In genomic region chr4:134227194-134227593, GRCm38 (mm10) we compare ENCODE assay signal across 24 mouse cellular contexts. TPM values are rescaled to one million over a fixed set of nuclear protein-coding genes. Genes with fewer than 3 reads are reported as not detected.
DNase-seq lines count a peak whose midpoint lies in the region; ATAC-seq and TF ChIP-seq lines count a peak whose summit lies in the region.
"Had no signal": no experiment of that assay in that cellular context is flagged by ENCODE, and none has a peak within 500 bp of the region (broad histone marks: within the 10 kb centered on the region; RNA-seq: fewer than 3 reads in every experiment).

Catsper4 (minus strand) TSS chr4:134227383.

- no peaks in the 10 kb centered on the region for H3K36me3 ChIP-seq in hindbrain, postnatal 0 days (ENCODE audit: insufficient read depth, low read length)
- no peaks in the 10 kb centered on the region for H3K36me3 ChIP-seq in hindbrain, embryonic 16.5 days (ENCODE audit: control insufficient read depth, insufficient read depth, low read length)
- no peaks in the 10 kb centered on the region for H3K36me3 ChIP-seq in lung, postnatal 0 days (ENCODE audit: insufficient read depth, low read length)
- H3K36me3 ChIP-seq: embryonic facial prominence, embryonic 15.5 days; hindbrain, embryonic 15.5 days had no signal

- DNase-seq in hindbrain, postnatal 0 days (ENCODE audit: low spot score): peak; percentile 62
- DNase-seq in lung, postnatal 0 days (ENCODE audit: low spot score): no peak
- DNase-seq in lung, postnatal 25 days (ENCODE audit: low spot score): no peak
- DNase-seq in NIH3T3 (ENCODE audit: low read depth): peak; percentile 40
- peak; percentile 44 for DNase-seq in retina, postnatal 1 day
- DNase-seq in ovary, postnatal 14 days (ENCODE audit: low spot score): no peak
- DNase-seq: adrenal gland, adult 2 months; cerebellum, adult 2 months; gastrocnemius, adult 2 months; heart, adult 18-20 months; heart, postnatal 10 days; kidney, adult 9 months; lung, postnatal 10 days; right cerebral cortex, postnatal 14 days had no signal

- TF ChIP-seq CTCF in hindbrain, postnatal 0 days (IDR thresholded peaks at IDR 0.05; ENCODE audit: low read depth): peak; percentile 59
- TF ChIP-seq CTCF in lung, postnatal 0 days (IDR thresholded peaks at IDR 0.05): peak; percentile 37

- H3K4me2 ChIP-seq in hindbrain, postnatal 0 days (ENCODE audit: low read depth, low read length): no peak within 1 kb of the TSS
- no peak within 1 kb of the TSS for H3K4me2 ChIP-seq in hindbrain, embryonic 16.5 days (ENCODE audit: low read length)
- no peak within 1 kb of the TSS for H3K4me2 ChIP-seq in lung, postnatal 0 days (replicated peaks; ENCODE audit: low read depth, low read length)
- H3K4me2 ChIP-seq: embryonic facial prominence, embryonic 15.5 days; forebrain, embryonic 13.5 days; hindbrain, embryonic 15.5 days; liver, embryonic 11.5 days had no signal

- no peak within 1 kb of the TSS for H3K9ac ChIP-seq in hindbrain, postnatal 0 days (replicated peaks; ENCODE audit: low read length)
- H3K9ac ChIP-seq in hindbrain, embryonic 16.5 days (ENCODE audit: low read depth, low read length): no peak within 1 kb of the TSS
- H3K9ac ChIP-seq in lung, postnatal 0 days (replicated peaks; ENCODE audit: low read depth): no peak within 1 kb of the TSS
- H3K9ac ChIP-seq: embryonic facial prominence, embryonic 15.5 days; forebrain, embryonic 13.5 days; hindbrain, embryonic 15.5 days had no signal

- no peak within 1 kb of the TSS for H3K27ac ChIP-seq in hindbrain, postnatal 0 days
- no peak within 1 kb of the TSS for H3K27ac ChIP-seq in hindbrain, embryonic 16.5 days (ENCODE audit: low read depth, low read length)
- no peak within 1 kb of the TSS for H3K27ac ChIP-seq in lung, postnatal 0 days (ENCODE audit: low read length)
- H3K27ac ChIP-seq: embryonic facial prominence, embryonic 15.5 days; forebrain, embryonic 13.5 days; gastrocnemius, adult 2 months; hindbrain, embryonic 15.5 days had no signal

- no peaks in the 10 kb centered on the region for H3K27me3 ChIP-seq in hindbrain, postnatal 0 days (ENCODE audit: insufficient read depth, low read length)
- no peaks in the 10 kb centered on the region for H3K27me3 ChIP-seq in hindbrain, embryonic 16.5 days (replicated peaks; ENCODE audit: control insufficient read depth, insufficient read depth, low read length)
- H3K27me3 ChIP-seq in lung, postnatal 0 days (replicated peaks; ENCODE audit: insufficient read depth, low read length): no peaks in the 10 kb centered on the region
- H3K27me3 ChIP-seq: embryonic facial prominence, embryonic 15.5 days; forebrain, embryonic 13.5 days; hindbrain, embryonic 15.5 days had no signal

- H3K4me3 ChIP-seq in hindbrain, postnatal 0 days (ENCODE audit: low read length): no peak within 1 kb of the TSS
- H3K4me3 ChIP-seq in hindbrain, embryonic 16.5 days (ENCODE audit: low read length): no peak within 1 kb of the TSS
- H3K4me3 ChIP-seq in lung, postnatal 0 days (ENCODE audit: low read depth, low read length): no peak within 1 kb of the TSS
- H3K4me3 ChIP-seq: embryonic facial prominence, embryonic 15.5 days; forebrain, embryonic 13.5 days; gastrocnemius, adult 2 months; hindbrain, embryonic 15.5 days; myocyte had no signal

- H3K9me3 ChIP-seq in hindbrain, postnatal 0 days (ENCODE audit: low read length): no peaks in the 10 kb centered on the region
- H3K9me3 ChIP-seq in hindbrain, embryonic 16.5 days (ENCODE audit: control insufficient read depth, low read length): no peaks in the 10 kb centered on the region
- no peaks in the 10 kb centered on the region for H3K9me3 ChIP-seq in lung, postnatal 0 days (ENCODE audit: low read length)
- H3K9me3 ChIP-seq: embryonic facial prominence, embryonic 15.5 days; forebrain, embryonic 13.5 days; hindbrain, embryonic 15.5 days had no signal

- WGBS in hindbrain, postnatal 0 days: 62% methylated on average over 8 of the region's 8 CpGs
- 76% methylated on average over 8 of the region's 8 CpGs for WGBS in hindbrain, embryonic 16.5 days
- WGBS in lung, postnatal 0 days: 71% methylated on average over 8 of the region's 8 CpGs

- ATAC-seq in hindbrain, postnatal 0 days: no peak
- ATAC-seq in hindbrain, embryonic 16.5 days: no peak
- ATAC-seq in lung, postnatal 0 days: no peak
- ATAC-seq: forebrain, embryonic 13.5 days had no signal

- H3K4me1 ChIP-seq in hindbrain, postnatal 0 days (ENCODE audit: insufficient read depth, low read length): no peaks in the 10 kb centered on the region
- H3K4me1 ChIP-seq in hindbrain, embryonic 16.5 days (ENCODE audit: control insufficient read depth, insufficient read depth, low read depth, low read length): no peaks in the 10 kb centered on the region
- no peaks in the 10 kb centered on the region for H3K4me1 ChIP-seq in lung, postnatal 0 days (ENCODE audit: insufficient read depth, low read depth, low read length)
- H3K4me1 ChIP-seq: embryonic facial prominence, embryonic 15.5 days; forebrain, embryonic 13.5 days; hindbrain, embryonic 15.5 days had no signal

- TF ChIP-seq EP300 in lung, postnatal 0 days (IDR thresholded peaks at IDR 0.05): no peak

RNA-seq across cellular contexts. Expression of gene Catsper4, which starts in this region (rescaled TPM):
- total RNA-seq in hindbrain, postnatal 0 days (2014; rRNA removed): not detected in 2 replicates
- 0.11 and 0.20 TPM in 2 replicates for polyA plus RNA-seq in hindbrain, postnatal 0 days (2015; fragmentation: Nextera tagmentation; extraction: Ambion mirVana)
- not detected in 2 replicates for polyA plus RNA-seq in hindbrain, embryonic 16.5 days (2015; fragmentation: Nextera tagmentation; extraction: Ambion mirVana)
- 0.25 and 0.33 TPM in 2 replicates for polyA plus RNA-seq in lung, postnatal 0 days (2015; fragmentation: Nextera tagmentation; extraction: Ambion mirVana)
- total RNA-seq: adrenal gland, adult 2 months; common myeloid progenitor, adult 5-6 weeks; ES-E14; heart, adult 18-20 months; heart, postnatal 10 days; left cerebral cortex, postnatal 25 days had no signal
- polyA plus RNA-seq: adrenal gland, adult 2 months; C2C12; cerebellum, adult 2 months; forebrain, embryonic 13.5 days; liver, embryonic 11.5 days; myocyte had no signal

Comparison
In these comparisons a context has a peak if more than half of its experiments do, and no peak if none do; other contexts are left out.
1. Peak in DNase-seq in hindbrain, postnatal 0 days; RNA of the gene not detected or under 1 TPM.
2. DNase-seq: peak in NIH3T3 (single experiment) and retina, postnatal 1 day (single experiment); none in lung, postnatal 0 days (single experiment), lung, postnatal 25 days (single experiment) and ovary, postnatal 14 days (single experiment).